Mouse (Mus musculus): ENCODE results near the gene Tmco5b. TPM values are rescaled to one million over a fixed set of nuclear protein-coding genes. Genes with fewer than 3 reads are reported as not detected.

Tmco5b gene
- polyA plus RNA-seq, 1 experiment from 2014 or later, result not detected

Other genes starting within 250 kb of the Tmco5b start
- gene Ryr3, start 68.6 kb upstream of the Tmco5b start, polyA plus RNA-seq (2015; fragmentation: Nextera tagmentation; extraction: Ambion mirVana), result 0.89 and 1.3 TPM in 2 replicates
- gene Fmn1, start 42.0 kb downstream of the Tmco5b start, polyA plus RNA-seq (2015; fragmentation: Nextera tagmentation; extraction: Ambion mirVana), result 2.8 and 3.0 TPM in 2 replicates